Mouse (Mus musculus): Measurements from ENCODE around the gene Ankrd23. TPM values are rescaled to one million over a fixed set of nuclear protein-coding genes. Genes with fewer than 3 reads are reported as not detected.

Gene Ankrd23
- polyA plus RNA-seq, 1 experiment from 2014 or later: 17.0 TPM

- WGBS: 1% methylated on average over 46 of the region's 51 CpGs
- peak; percentile 98 for ATAC-seq
- peak within 1 kb of the TSS; percentile 91 for H3K9ac ChIP-seq (ENCODE audit: low read depth, low read length)
- H3K27me3 ChIP-seq (ENCODE audit: control insufficient read depth, insufficient read depth, low read depth, low read length): no peaks in the 10 kb centered on the region
- H3K4me1 ChIP-seq (ENCODE audit: control insufficient read depth, insufficient read depth, low read length): peaks cover 25% of the 10 kb centered on the region
- no peaks in the 10 kb centered on the region for H3K9me3 ChIP-seq (replicated peaks; ENCODE audit: control insufficient read depth, low read length, poor library complexity, severe bottlenecking)
- H3K4me3 ChIP-seq (ENCODE audit: low read depth, low read length): peak within 1 kb of the TSS; percentile 94
- H3K4me2 ChIP-seq (ENCODE audit: low read length): peak within 1 kb of the TSS; percentile 84
- 0 out of 2 replicates have a peak, but pooled peaks cover 3% of the 10 kb centered on the region for H3K36me3 ChIP-seq (ENCODE audit: control insufficient read depth, insufficient read depth, low read length)
- H3K27ac ChIP-seq (ENCODE audit: low read length): peak within 1 kb of the TSS; percentile 97
Observed at GRCm38 (mm10) chr1:36511289-36512021, 25.2 kb downstream of the Ankrd23 start, which contains the start of gene Cnnm3. Cnnm3 (plus strand) TSS chr1:36511867.

GRCm38 (mm10) chr1:36508238-36508637 is 28.4 kb downstream of the Ankrd23 start:
- H3K4me2 ChIP-seq (ENCODE audit: low read length): no peak overlapping the region
- 0 out of 2 replicates have a peak, but pooled peaks cover 5% of the 10 kb centered on the region for H3K36me3 ChIP-seq (ENCODE audit: control insufficient read depth, insufficient read depth, low read length)
- no peaks in the 10 kb centered on the region for H3K9me3 ChIP-seq (replicated peaks; ENCODE audit: control insufficient read depth, low read length, poor library complexity, severe bottlenecking)
- peaks cover 3% of the 10 kb centered on the region for H3K4me1 ChIP-seq (ENCODE audit: control insufficient read depth, insufficient read depth, low read length)
- no peak overlapping the region for H3K4me3 ChIP-seq (ENCODE audit: low read depth, low read length)
- no peaks in the 10 kb centered on the region for H3K27me3 ChIP-seq (ENCODE audit: control insufficient read depth, insufficient read depth, low read depth, low read length)
- 94% methylated on average over 5 of the region's 5 CpGs for WGBS
- no peak for ATAC-seq
- H3K27ac ChIP-seq (ENCODE audit: low read length): no peak overlapping the region
- no peak overlapping the region for H3K9ac ChIP-seq (ENCODE audit: low read depth, low read length)

DNA sequence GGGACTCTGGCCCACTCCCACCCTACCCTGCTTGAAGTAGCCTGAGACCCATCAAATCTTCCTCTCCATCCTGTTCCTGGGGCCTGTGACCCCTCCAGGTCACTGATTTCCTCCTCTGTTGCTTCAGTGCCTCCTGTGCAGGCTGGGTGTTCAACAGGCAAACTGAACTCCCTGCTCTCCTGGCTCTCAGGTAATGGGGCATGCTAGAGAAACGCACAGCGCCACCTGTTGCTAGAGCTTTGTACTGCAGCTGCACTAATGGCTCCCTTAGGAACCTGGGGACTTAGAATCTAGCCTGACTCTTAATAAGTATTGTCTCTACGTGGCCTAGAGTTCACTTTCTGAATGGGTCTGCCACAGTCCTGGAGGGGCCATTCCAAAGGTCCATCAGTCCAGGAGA is 35.4 kb downstream of the Ankrd23 start:
- peak; percentile 63 for ATAC-seq
- Histone ChIP-seq H3K27me3 (ENCODE audit: control insufficient read depth, insufficient read depth, low read depth, low read length) (no peaks in the 10 kb centered on the region), H3K9me3 (replicated peaks; ENCODE audit: control insufficient read depth, low read length, poor library complexity, severe bottlenecking) (no peaks in the 10 kb centered on the region), H3K36me3 (ENCODE audit: control insufficient read depth, insufficient read depth, low read length) (peaks cover 4% of the 10 kb centered on the region; the same call in 1 of the 2 replicates), H3K9ac (ENCODE audit: low read depth, low read length) (no peak overlapping the region), H3K4me2 (ENCODE audit: low read length) (no peak overlapping the region), H3K27ac (ENCODE audit: low read length) (no peak overlapping the region), H3K4me1 (ENCODE audit: control insufficient read depth, insufficient read depth, low read length) (no peaks in the 10 kb centered on the region), H3K4me3 (ENCODE audit: low read depth, low read length) (no peak overlapping the region)
- 5% methylated on average over 3 of the region's 3 CpGs for WGBS

- Histone ChIP-seq H3K36me3 (ENCODE audit: control insufficient read depth, insufficient read depth, low read length) (peaks cover 4% of the 10 kb centered on the region; the same call in 1 of the 2 replicates), H3K27ac (ENCODE audit: low read length) (no peak overlapping the region), H3K4me1 (ENCODE audit: control insufficient read depth, insufficient read depth, low read length) (no peaks in the 10 kb centered on the region), H3K9me3 (replicated peaks; ENCODE audit: control insufficient read depth, low read length, poor library complexity, severe bottlenecking) (no peaks in the 10 kb centered on the region), H3K9ac (ENCODE audit: low read depth, low read length) (no peak overlapping the region), H3K27me3 (ENCODE audit: control insufficient read depth, insufficient read depth, low read depth, low read length) (no peaks in the 10 kb centered on the region), H3K4me3 (ENCODE audit: low read depth, low read length) (no peak overlapping the region), H3K4me2 (ENCODE audit: low read length) (no peak overlapping the region)
- 58% methylated on average over 2 of the region's 2 CpGs for WGBS
- no peak for ATAC-seq
Observed at GRCm38 (mm10) chr1:36497312-36497711, 39.4 kb downstream of the Ankrd23 start.

DNA sequence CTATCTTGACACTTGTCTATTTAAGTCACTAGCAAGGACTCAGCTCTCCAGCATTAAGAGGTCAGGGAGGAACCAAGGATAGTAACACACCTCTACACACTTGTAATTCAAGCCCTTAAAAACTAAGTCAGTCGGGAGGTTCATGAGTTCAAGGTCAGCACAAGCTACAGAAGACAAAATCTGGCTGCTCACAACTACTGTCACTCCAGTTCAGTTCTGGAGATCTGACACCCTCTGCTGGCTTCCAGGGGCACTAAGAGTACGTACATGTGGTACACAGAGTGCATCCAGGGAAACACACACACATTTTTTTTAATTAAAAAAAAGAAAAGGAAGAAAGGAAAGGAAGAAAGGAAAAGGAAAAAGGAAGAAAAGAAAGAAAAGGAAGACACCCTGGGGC is 40.0 kb downstream of the Ankrd23 start:
- Histone ChIP-seq H3K4me1 (ENCODE audit: control insufficient read depth, insufficient read depth, low read length) (no peaks in the 10 kb centered on the region), H3K27ac (ENCODE audit: low read length) (no peak overlapping the region), H3K36me3 (ENCODE audit: control insufficient read depth, insufficient read depth, low read length) (peaks cover 4% of the 10 kb centered on the region; the same call in 1 of the 2 replicates), H3K27me3 (ENCODE audit: control insufficient read depth, insufficient read depth, low read depth, low read length) (no peaks in the 10 kb centered on the region), H3K4me2 (ENCODE audit: low read length) (no peak overlapping the region), H3K4me3 (ENCODE audit: low read depth, low read length) (no peak overlapping the region), H3K9ac (ENCODE audit: low read depth, low read length) (no peak overlapping the region), H3K9me3 (replicated peaks; ENCODE audit: control insufficient read depth, low read length, poor library complexity, severe bottlenecking) (no peaks in the 10 kb centered on the region)
- WGBS: 56% methylated on average over 2 of the region's 2 CpGs
- no peak for ATAC-seq

- Histone ChIP-seq H3K9ac (ENCODE audit: low read depth, low read length) (no peak overlapping the region), H3K36me3 (ENCODE audit: control insufficient read depth, insufficient read depth, low read length) (no peaks in the 10 kb centered on the region), H3K9me3 (replicated peaks; ENCODE audit: control insufficient read depth, low read length, poor library complexity, severe bottlenecking) (no peaks in the 10 kb centered on the region), H3K27ac (ENCODE audit: low read length) (no peak overlapping the region), H3K4me3 (ENCODE audit: low read depth, low read length) (no peak overlapping the region), H3K4me1 (ENCODE audit: control insufficient read depth, insufficient read depth, low read length) (no peaks in the 10 kb centered on the region), H3K4me2 (ENCODE audit: low read length) (no peak overlapping the region), H3K27me3 (ENCODE audit: control insufficient read depth, insufficient read depth, low read depth, low read length) (no peaks in the 10 kb centered on the region)
- WGBS: 84% methylated on average over 6 of the region's 6 CpGs
- ATAC-seq: no peak
Observed at GRCm38 (mm10) chr1:36493299-36493698, 43.4 kb downstream of the Ankrd23 start.

- ATAC-seq: 0 out of 2 replicates have a peak, but pooled peaks have one; percentile 51
- H3K4me3 ChIP-seq (ENCODE audit: low read depth, low read length): no peak overlapping the region
- H3K9ac ChIP-seq (ENCODE audit: low read depth, low read length): no peak overlapping the region
- WGBS: 50% methylated on average over 9 of the region's 9 CpGs
- no peak overlapping the region for H3K4me2 ChIP-seq (ENCODE audit: low read length)
- no peaks in the 10 kb centered on the region for H3K4me1 ChIP-seq (ENCODE audit: control insufficient read depth, insufficient read depth, low read length)
- no peaks in the 10 kb centered on the region for H3K9me3 ChIP-seq (replicated peaks; ENCODE audit: control insufficient read depth, low read length, poor library complexity, severe bottlenecking)
- H3K27ac ChIP-seq (ENCODE audit: low read length): no peak overlapping the region
- no peaks in the 10 kb centered on the region for H3K27me3 ChIP-seq (ENCODE audit: control insufficient read depth, insufficient read depth, low read depth, low read length)
- no peaks in the 10 kb centered on the region for H3K36me3 ChIP-seq (ENCODE audit: control insufficient read depth, insufficient read depth, low read length)
Observed at GRCm38 (mm10) chr1:36492416-36493139, 44.1 kb downstream of the Ankrd23 start.

- Histone ChIP-seq H3K27me3 (ENCODE audit: control insufficient read depth, insufficient read depth, low read depth, low read length) (no peaks in the 10 kb centered on the region), H3K4me3 (ENCODE audit: low read depth, low read length) (no peak overlapping the region), H3K27ac (ENCODE audit: low read length) (no peak overlapping the region), H3K9ac (ENCODE audit: low read depth, low read length) (no peak overlapping the region), H3K4me1 (ENCODE audit: control insufficient read depth, insufficient read depth, low read length) (no peaks in the 10 kb centered on the region), H3K36me3 (ENCODE audit: control insufficient read depth, insufficient read depth, low read length) (no peaks in the 10 kb centered on the region), H3K9me3 (replicated peaks; ENCODE audit: control insufficient read depth, low read length, poor library complexity, severe bottlenecking) (no peaks in the 10 kb centered on the region), H3K4me2 (ENCODE audit: low read length) (no peak overlapping the region)
- WGBS: 64% methylated on average over 6 of the region's 6 CpGs
- ATAC-seq: no peak
Observed at GRCm38 (mm10) chr1:36489661-36490060, 47.0 kb downstream of the Ankrd23 start.

GRCm38 (mm10) chr1:36487111-36487510 is 49.6 kb downstream of the Ankrd23 start:
- no peak for ATAC-seq
- Histone ChIP-seq H3K4me2 (ENCODE audit: low read length) (no peak overlapping the region), H3K4me1 (ENCODE audit: control insufficient read depth, insufficient read depth, low read length) (no peaks in the 10 kb centered on the region), H3K27ac (ENCODE audit: low read length) (no peak overlapping the region), H3K36me3 (ENCODE audit: control insufficient read depth, insufficient read depth, low read length) (no peaks in the 10 kb centered on the region), H3K27me3 (ENCODE audit: control insufficient read depth, insufficient read depth, low read depth, low read length) (no peaks in the 10 kb centered on the region), H3K9ac (ENCODE audit: low read depth, low read length) (no peak overlapping the region), H3K9me3 (replicated peaks; ENCODE audit: control insufficient read depth, low read length, poor library complexity, severe bottlenecking) (no peaks in the 10 kb centered on the region), H3K4me3 (ENCODE audit: low read depth, low read length) (no peak overlapping the region)
- WGBS: 51% methylated on average over 9 of the region's 9 CpGs

All from midbrain, embryonic 16.5 days (tissue).